Mouse (Mus musculus) forebrain, embryonic 16.5 days (tissue): ENCODE measurements at regions not wholly inside any gene's neighbourhood (a gene's known extent, or its start where the extent isn't known, plus 50 kb on each side); places are given as distances from the start of the nearest gene placed in this dataset.

ENCODE experiments used
- ATAC-seq: fragments of 200-750 bp; cut with Nextera tagmentation; 2 replicates; pipeline ENCODE4 v1.8.0; 2017; ENCODE audit warnings: mild to moderate bottlenecking, moderate library complexity
- H3K27ac ChIP-seq: fragments of 300-500 bp; sonication (generic); 2 replicates; pipeline ENCODE4 v1.5.1; 2014; ENCODE audit warnings: low read length, control low read depth
- H3K27me3 ChIP-seq: fragments of 300-500 bp; sonication (generic); replicated peaks from 2 replicates; pipeline ENCODE4 v1.6.1; 2014; ENCODE audit warnings: low read length; ENCODE audit not compliant: control insufficient read depth, insufficient read depth
- H3K36me3 ChIP-seq: fragments of 300-500 bp; sonication (generic); 2 replicates; pipeline ENCODE4 v1.6.1; 2014; ENCODE audit not compliant: control insufficient read depth, insufficient read depth
- H3K4me1 ChIP-seq: fragments of 300-500 bp; sonication (generic); replicated peaks from 2 replicates; pipeline ENCODE4 v1.6.1; 2014; ENCODE audit warnings: low read length; ENCODE audit not compliant: control insufficient read depth, insufficient read depth
- H3K4me2 ChIP-seq: fragments of 300-500 bp; sonication (generic); 2 replicates; pipeline ENCODE4 v1.6.1; 2014; ENCODE audit warnings: mild to moderate bottlenecking, low read length, control low read depth
- H3K4me3 ChIP-seq: fragments of 300-500 bp; sonication (generic); replicated peaks from 2 replicates; pipeline ENCODE4 v1.5.1; 2014; ENCODE audit warnings: mild to moderate bottlenecking, low read length, control low read depth
- H3K9ac ChIP-seq: fragments of 300-500 bp; sonication (generic); replicated peaks from 2 replicates; pipeline ENCODE4 v1.6.1; 2014; ENCODE audit warnings: low read depth, low read length, control low read depth
- H3K9me3 ChIP-seq: fragments of 300-500 bp; sonication (generic); 2 replicates; pipeline ENCODE4 v1.6.1; 2016; ENCODE audit warnings: low read length; ENCODE audit not compliant: control insufficient read depth
- WGBS: fragments of 180-500 bp; shearing (Covaris S2); extraction: QIAGEN DNeasy Blood & Tissue Kit; methylation state at CpG from one replicate; pipeline ENCODE4 v1.1.7; 2014; 5-methylcytosine and 5-hydroxymethylcytosine counted together

GRCm38 (mm10) chr3:41284897-41285296, 202.1 kb upstream of the Pgrmc2 start:
- Histone ChIP-seq H3K27me3 (no peaks in the 10 kb centered on the region), H3K9ac (no peak overlapping the region), H3K4me2 (no peak overlapping the region), H3K27ac (no peak overlapping the region), H3K36me3 (no peaks in the 10 kb centered on the region), H3K4me3 (no peak overlapping the region), H3K4me1 (no peaks in the 10 kb centered on the region), H3K9me3 (no peaks in the 10 kb centered on the region)
- ATAC-seq = 0 out of 2 replicates have a peak, but pooled peaks have one; percentile 49
- WGBS = 83% methylated on average over 13 of the region's 13 CpGs

- H3K4me3 ChIP-seq = no peak overlapping the region
- H3K4me1 ChIP-seq = no peaks in the 10 kb centered on the region
- H3K36me3 ChIP-seq = no peaks in the 10 kb centered on the region
- no peaks in the 10 kb centered on the region for H3K9me3 ChIP-seq
- peak; percentile 52; the same call in 1 of the 2 replicates for ATAC-seq
- no peaks in the 10 kb centered on the region for H3K27me3 ChIP-seq
- H3K4me2 ChIP-seq = no peak overlapping the region
- no peak overlapping the region for H3K9ac ChIP-seq
- no peak overlapping the region for H3K27ac ChIP-seq
- 34% methylated on average over 8 of the region's 8 CpGs for WGBS
These were observed 199.7 kb upstream of the Pgrmc2 start for GRCm38 (mm10) chr3:41282431-41283037.

GRCm38 (mm10) chr3:41276096-41276495, 193.2 kb upstream of the Pgrmc2 start:
- Histone ChIP-seq H3K27ac (no peak overlapping the region), H3K9ac (no peak overlapping the region), H3K4me2 (no peak overlapping the region), H3K36me3 (no peaks in the 10 kb centered on the region), H3K27me3 (no peaks in the 10 kb centered on the region), H3K4me3 (no peak overlapping the region), H3K9me3 (no peaks in the 10 kb centered on the region), H3K4me1 (no peaks in the 10 kb centered on the region)
- WGBS = 93% methylated on average over 9 of the region's 9 CpGs
- ATAC-seq = no peak

GRCm38 (mm10) chr3:41268516-41268915, 185.7 kb upstream of the Pgrmc2 start:
- H3K4me1 ChIP-seq = no peaks in the 10 kb centered on the region
- no peaks in the 10 kb centered on the region for H3K9me3 ChIP-seq
- H3K9ac ChIP-seq = no peak overlapping the region
- H3K36me3 ChIP-seq = no peaks in the 10 kb centered on the region
- no peak overlapping the region for H3K4me3 ChIP-seq
- ATAC-seq = no peak
- no peak overlapping the region for H3K4me2 ChIP-seq
- no peaks in the 10 kb centered on the region for H3K27me3 ChIP-seq
- 75% methylated on average over 4 of the region's 4 CpGs for WGBS
- no peak overlapping the region for H3K27ac ChIP-seq

GRCm38 (mm10) chr3:41266216-41266615, 183.4 kb upstream of the Pgrmc2 start:
- 50% methylated on average over 6 of the region's 6 CpGs for WGBS
- Histone ChIP-seq H3K4me2 (no peak overlapping the region), H3K36me3 (no peaks in the 10 kb centered on the region), H3K4me3 (no peak overlapping the region), H3K9me3 (no peaks in the 10 kb centered on the region), H3K27me3 (no peaks in the 10 kb centered on the region), H3K4me1 (no peaks in the 10 kb centered on the region), H3K27ac (no peak overlapping the region), H3K9ac (no peak overlapping the region)
- no peak for ATAC-seq

GRCm38 (mm10) chr3:41265399-41265798, 182.6 kb upstream of the Pgrmc2 start:
- WGBS = 93% methylated on average over 3 of the region's 3 CpGs
- Histone ChIP-seq H3K27ac (no peak overlapping the region), H3K27me3 (no peaks in the 10 kb centered on the region), H3K9me3 (no peaks in the 10 kb centered on the region), H3K9ac (no peak overlapping the region), H3K36me3 (no peaks in the 10 kb centered on the region), H3K4me1 (no peaks in the 10 kb centered on the region), H3K4me3 (no peak overlapping the region), H3K4me2 (no peak overlapping the region)
- ATAC-seq = no peak

- H3K4me2 ChIP-seq = no peak overlapping the region
- no peaks in the 10 kb centered on the region; the same call in 1 of the 2 replicates for H3K4me1 ChIP-seq
- no peaks in the 10 kb centered on the region for H3K36me3 ChIP-seq
- H3K4me3 ChIP-seq = no peak overlapping the region
- H3K27ac ChIP-seq = no peak overlapping the region
- WGBS = 83% methylated on average over 6 of the region's 6 CpGs
- no peaks in the 10 kb centered on the region for H3K9me3 ChIP-seq
- no peak for ATAC-seq
- H3K27me3 ChIP-seq = no peaks in the 10 kb centered on the region
- H3K9ac ChIP-seq = no peak overlapping the region
These were observed 175.4 kb upstream of the Pgrmc2 start for GRCm38 (mm10) chr3:41258291-41258690.

GRCm38 (mm10) chr3:41244960-41245359, 162.1 kb upstream of the Pgrmc2 start:
- no peaks in the 10 kb centered on the region for H3K9me3 ChIP-seq
- H3K4me2 ChIP-seq = no peak overlapping the region
- no peaks in the 10 kb centered on the region for H3K27me3 ChIP-seq
- H3K27ac ChIP-seq = no peak overlapping the region
- H3K9ac ChIP-seq = no peak overlapping the region
- H3K4me3 ChIP-seq = no peak overlapping the region
- no peak for ATAC-seq
- WGBS = 63% methylated on average over 2 of the region's 2 CpGs
- H3K4me1 ChIP-seq = no peaks in the 10 kb centered on the region
- no peaks in the 10 kb centered on the region for H3K36me3 ChIP-seq

GRCm38 (mm10) chr3:41241856-41242552, 159.2 kb upstream of the Pgrmc2 start:
- H3K27me3 ChIP-seq = no peaks in the 10 kb centered on the region
- H3K9me3 ChIP-seq = no peaks in the 10 kb centered on the region
- no peak for ATAC-seq
- no peak overlapping the region for H3K27ac ChIP-seq
- 0 out of 2 replicates have a peak, but pooled peaks cover 2% of the 10 kb centered on the region for H3K4me1 ChIP-seq
- no peak overlapping the region for H3K4me2 ChIP-seq
- 91% methylated on average over 8 of the region's 8 CpGs for WGBS
- no peaks in the 10 kb centered on the region for H3K36me3 ChIP-seq
- no peak overlapping the region for H3K9ac ChIP-seq
- H3K4me3 ChIP-seq = no peak overlapping the region
